Mouse (Mus musculus): ENCODE data around the gene Samd4. TPM values are rescaled to one million over a fixed set of nuclear protein-coding genes. Genes with fewer than 3 reads are reported as not detected.
"Not testable (repeated sequence)": the region's sequence is repeated elsewhere in the genome, so short reads cannot be mapped to it uniquely, and the experiment has no call there.

Samd4 gene
- polyA plus RNA-seq, 1 experiment from 2014 or later = 0.87 TPM

- Histone ChIP-seq H3K9ac (ENCODE audit: low read depth, low read length) (no peak overlapping the region), H3K9me3 (replicated peaks; ENCODE audit: control insufficient read depth, low read length) (no peaks in the 10 kb centered on the region), H3K27me3 (ENCODE audit: control insufficient read depth, insufficient read depth, low read depth, low read length) (no peaks in the 10 kb centered on the region), H3K4me2 (ENCODE audit: low read depth, low read length) (peak overlapping the region; percentile 43), H3K4me3 (ENCODE audit: low read depth, low read length) (peak overlapping the region; percentile 24), H3K4me1 (ENCODE audit: control insufficient read depth, low read depth, low read length) (no peaks in the 10 kb centered on the region), H3K27ac (ENCODE audit: low read length) (no peak overlapping the region), H3K36me3 (ENCODE audit: control insufficient read depth, insufficient read depth) (no peaks in the 10 kb centered on the region)
- ATAC-seq (ENCODE audit: low read depth) = no peak
- 43% methylated on average over 19 of the region's 19 CpGs for WGBS (ENCODE audit: insufficient replicate concordance)
These were observed 221.9 kb downstream of the Samd4 start for GRCm38 (mm10) chr14:47104246-47105173.

- H3K9me3 ChIP-seq (replicated peaks; ENCODE audit: control insufficient read depth, low read length) = no peaks in the 10 kb centered on the region
- no peaks in the 10 kb centered on the region for H3K27me3 ChIP-seq (ENCODE audit: control insufficient read depth, insufficient read depth, low read depth, low read length)
- H3K9ac ChIP-seq (ENCODE audit: low read depth, low read length) = no peak overlapping the region
- no peak overlapping the region for H3K27ac ChIP-seq (ENCODE audit: low read length)
- H3K36me3 ChIP-seq (ENCODE audit: control insufficient read depth, insufficient read depth) = no peaks in the 10 kb centered on the region
- ATAC-seq (ENCODE audit: low read depth) = no peak
- H3K4me2 ChIP-seq (ENCODE audit: low read depth, low read length) = no peak overlapping the region
- H3K4me1 ChIP-seq (ENCODE audit: control insufficient read depth, low read depth, low read length) = no peaks in the 10 kb centered on the region
- 66% methylated on average over 3 of the region's 3 CpGs for WGBS (ENCODE audit: insufficient replicate concordance)
- H3K4me3 ChIP-seq (ENCODE audit: low read depth, low read length) = no peak overlapping the region
These were observed 222.5 kb downstream of the Samd4 start for GRCm38 (mm10) chr14:47105174-47105557.

- H3K4me1 ChIP-seq (ENCODE audit: control insufficient read depth, low read depth, low read length) = no peaks in the 10 kb centered on the region
- H3K4me3 ChIP-seq (ENCODE audit: low read depth, low read length) = no peak overlapping the region
- no peaks in the 10 kb centered on the region for H3K27me3 ChIP-seq (ENCODE audit: control insufficient read depth, insufficient read depth, low read depth, low read length)
- H3K4me2 ChIP-seq (ENCODE audit: low read depth, low read length) = no peak overlapping the region
- ATAC-seq (ENCODE audit: low read depth) = no peak
- no peak overlapping the region for H3K27ac ChIP-seq (ENCODE audit: low read length)
- no peaks in the 10 kb centered on the region for H3K36me3 ChIP-seq (ENCODE audit: control insufficient read depth, insufficient read depth)
- WGBS (ENCODE audit: insufficient replicate concordance) = 59% methylated on average over 3 of the region's 3 CpGs
- H3K9ac ChIP-seq (ENCODE audit: low read depth, low read length) = no peak overlapping the region
- H3K9me3 ChIP-seq (replicated peaks; ENCODE audit: control insufficient read depth, low read length) = no peaks in the 10 kb centered on the region
These were observed 223.1 kb downstream of the Samd4 start for GRCm38 (mm10) chr14:47105755-47106154.

GRCm38 (mm10) chr14:47107461-47107860 is 224.8 kb downstream of the Samd4 start:
- Histone ChIP-seq H3K27me3 (ENCODE audit: control insufficient read depth, insufficient read depth, low read depth, low read length) (no peaks in the 10 kb centered on the region), H3K36me3 (ENCODE audit: control insufficient read depth, insufficient read depth) (no peaks in the 10 kb centered on the region), H3K4me1 (ENCODE audit: control insufficient read depth, low read depth, low read length) (no peaks in the 10 kb centered on the region), H3K9me3 (replicated peaks; ENCODE audit: control insufficient read depth, low read length) (no peaks in the 10 kb centered on the region), H3K4me3 (ENCODE audit: low read depth, low read length) (no peak overlapping the region), H3K9ac (ENCODE audit: low read depth, low read length) (no peak overlapping the region), H3K27ac (ENCODE audit: low read length) (no peak overlapping the region), H3K4me2 (ENCODE audit: low read depth, low read length) (no peak overlapping the region)
- no peak for ATAC-seq (ENCODE audit: low read depth)
- WGBS (ENCODE audit: insufficient replicate concordance) = 31% methylated on average over 3 of the region's 3 CpGs

GRCm38 (mm10) chr14:47110391-47110790 is 227.7 kb downstream of the Samd4 start:
- H3K36me3 ChIP-seq (ENCODE audit: control insufficient read depth, insufficient read depth); H3K27me3 ChIP-seq (ENCODE audit: control insufficient read depth, insufficient read depth, low read depth, low read length); ATAC-seq (ENCODE audit: low read depth); H3K4me2 ChIP-seq (ENCODE audit: low read depth, low read length); H3K27ac ChIP-seq (ENCODE audit: low read length); H3K4me3 ChIP-seq (ENCODE audit: low read depth, low read length); H3K9me3 ChIP-seq (replicated peaks; ENCODE audit: control insufficient read depth, low read length); H3K4me1 ChIP-seq (ENCODE audit: control insufficient read depth, low read depth, low read length); H3K9ac ChIP-seq (ENCODE audit: low read depth, low read length): not testable (repeated sequence)
- WGBS (ENCODE audit: insufficient replicate concordance) = 74% methylated on average over 7 of the region's 7 CpGs

GRCm38 (mm10) chr14:47111341-47111740 is 228.7 kb downstream of the Samd4 start:
- Histone ChIP-seq H3K27me3 (ENCODE audit: control insufficient read depth, insufficient read depth, low read depth, low read length) (no peaks in the 10 kb centered on the region), H3K4me3 (ENCODE audit: low read depth, low read length) (no peak overlapping the region), H3K36me3 (ENCODE audit: control insufficient read depth, insufficient read depth) (no peaks in the 10 kb centered on the region), H3K4me2 (ENCODE audit: low read depth, low read length) (no peak overlapping the region), H3K9ac (ENCODE audit: low read depth, low read length) (no peak overlapping the region), H3K9me3 (replicated peaks; ENCODE audit: control insufficient read depth, low read length) (no peaks in the 10 kb centered on the region), H3K4me1 (ENCODE audit: control insufficient read depth, low read depth, low read length) (peaks cover 3% of the 10 kb centered on the region), H3K27ac (ENCODE audit: low read length) (no peak overlapping the region)
- WGBS (ENCODE audit: insufficient replicate concordance) = 36% methylated on average over 9 of the region's 9 CpGs
- ATAC-seq (ENCODE audit: low read depth) = no peak

GRCm38 (mm10) chr14:47115154-47115553 is 232.5 kb downstream of the Samd4 start:
- 57% methylated on average over 9 of the region's 9 CpGs for WGBS (ENCODE audit: insufficient replicate concordance)

GRCm38 (mm10) chr14:47116062-47116762 is 233.6 kb downstream of the Samd4 start:
- H3K9me3 ChIP-seq (replicated peaks; ENCODE audit: control insufficient read depth, low read length) = no peaks in the 10 kb centered on the region
- H3K36me3 ChIP-seq (ENCODE audit: control insufficient read depth, insufficient read depth) = no peaks in the 10 kb centered on the region
- 50% methylated on average over 9 of the region's 10 CpGs for WGBS (ENCODE audit: insufficient replicate concordance)
- no peak overlapping the region for H3K9ac ChIP-seq (ENCODE audit: low read depth, low read length)
- peak; percentile 45; the same call in 1 of the 2 replicates for ATAC-seq (ENCODE audit: low read depth)
- no peak overlapping the region for H3K27ac ChIP-seq (ENCODE audit: low read length)
- H3K4me1 ChIP-seq (ENCODE audit: control insufficient read depth, low read depth, low read length) = peaks cover 4% of the 10 kb centered on the region
- no peak overlapping the region for H3K4me2 ChIP-seq (ENCODE audit: low read depth, low read length)
- H3K27me3 ChIP-seq (ENCODE audit: control insufficient read depth, insufficient read depth, low read depth, low read length) = no peaks in the 10 kb centered on the region
- no peak overlapping the region for H3K4me3 ChIP-seq (ENCODE audit: low read depth, low read length)

More at GRCm38 (mm10) chr14:47115154-47115553, 232.5 kb downstream of the Samd4 start:
- H3K9me3 ChIP-seq (replicated peaks; ENCODE audit: control insufficient read depth, low read length) = no peaks in the 10 kb centered on the region
- H3K4me3 ChIP-seq (ENCODE audit: low read depth, low read length) = no peak overlapping the region
- no peaks in the 10 kb centered on the region for H3K27me3 ChIP-seq (ENCODE audit: control insufficient read depth, insufficient read depth, low read depth, low read length)
- H3K27ac ChIP-seq (ENCODE audit: low read length) = no peak overlapping the region
- no peaks in the 10 kb centered on the region for H3K36me3 ChIP-seq (ENCODE audit: control insufficient read depth, insufficient read depth)
- peaks cover 4% of the 10 kb centered on the region for H3K4me1 ChIP-seq (ENCODE audit: control insufficient read depth, low read depth, low read length)
- no peak overlapping the region for H3K9ac ChIP-seq (ENCODE audit: low read depth, low read length)
- no peak overlapping the region for H3K4me2 ChIP-seq (ENCODE audit: low read depth, low read length)
- ATAC-seq (ENCODE audit: low read depth) = no peak

- peaks cover 4% of the 10 kb centered on the region for H3K4me1 ChIP-seq (ENCODE audit: control insufficient read depth, low read depth, low read length)
- ATAC-seq (ENCODE audit: low read depth) = no peak
- no peaks in the 10 kb centered on the region for H3K9me3 ChIP-seq (replicated peaks; ENCODE audit: control insufficient read depth, low read length)
These were observed 234.9 kb downstream of the Samd4 start for GRCm38 (mm10) chr14:47117522-47117921.

More at GRCm38 (mm10) chr14:47117522-47117921, 234.9 kb downstream of the Samd4 start:
- H3K27me3 ChIP-seq (ENCODE audit: control insufficient read depth, insufficient read depth, low read depth, low read length) = no peaks in the 10 kb centered on the region
- no peak overlapping the region for H3K4me2 ChIP-seq (ENCODE audit: low read depth, low read length)
- H3K4me3 ChIP-seq (ENCODE audit: low read depth, low read length) = no peak overlapping the region
- H3K36me3 ChIP-seq (ENCODE audit: control insufficient read depth, insufficient read depth) = no peaks in the 10 kb centered on the region
- WGBS (ENCODE audit: insufficient replicate concordance) = 44% methylated on average over 7 of the region's 7 CpGs
- no peak overlapping the region for H3K27ac ChIP-seq (ENCODE audit: low read length)
- no peak overlapping the region for H3K9ac ChIP-seq (ENCODE audit: low read depth, low read length)
